Mouse (Mus musculus): ENCODE data around the gene Brd1.

DNA sequence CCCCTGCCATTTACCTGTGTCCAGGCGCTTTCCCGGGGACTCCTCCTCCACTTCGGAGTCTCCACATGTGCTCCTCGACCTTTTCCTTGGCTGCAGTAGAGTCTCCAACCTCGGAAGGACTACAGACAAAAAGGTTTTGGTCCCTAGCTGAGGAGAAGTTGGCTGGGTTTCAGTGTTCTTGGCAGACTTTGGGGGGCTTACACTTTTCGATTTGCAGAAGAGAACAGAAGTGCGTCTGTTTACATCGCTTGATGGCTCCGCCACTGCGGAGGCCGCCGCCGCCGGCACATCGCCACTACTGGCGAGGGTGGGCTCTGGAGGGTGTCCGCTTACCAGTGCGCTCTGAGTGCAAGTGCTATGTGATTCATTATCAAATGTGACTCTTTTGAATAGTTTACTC lies 33.3 kb downstream of the Brd1 start:
- TF ChIP-seq CTCF (IDR thresholded peaks at IDR 0.05; ENCODE audit: low read depth) (no peak), EP300 (IDR thresholded peaks at IDR 0.05; ENCODE audit: low read depth) (no peak)

All from liver, postnatal 0 days (tissue).